Mouse (Mus musculus) neural tube, embryonic 14.5 days (tissue): ENCODE data around the gene Zfp59. TPM values are rescaled to one million over a fixed set of nuclear protein-coding genes. Genes with fewer than 3 reads are reported as not detected.
"Not testable (repeated sequence)": the region's sequence is repeated elsewhere in the genome, so short reads cannot be mapped to it uniquely, and the experiment has no call there.

Experiments
- ATAC-seq: fragments of 200-750 bp; cut with Nextera tagmentation; 2 replicates; pipeline ENCODE4 v1.8.0; 2017; ENCODE audit warnings: low read depth, mild to moderate bottlenecking, moderate TSS enrichment, moderate library complexity
- H3K27ac ChIP-seq: fragments of 300-500 bp; sonication (generic); 2 replicates; pipeline ENCODE4 v1.5.1; 2014; ENCODE audit warnings: low read depth, mild to moderate bottlenecking, control low read depth, low read length, moderate library complexity, mixed read lengths
- H3K27me3 ChIP-seq: fragments of 300-500 bp; sonication (generic); 2 replicates; pipeline ENCODE4 v1.6.1; 2014; ENCODE audit warnings: low read length; ENCODE audit not compliant: control insufficient read depth, insufficient read depth
- H3K36me3 ChIP-seq: fragments of 300-500 bp; sonication (generic); 2 replicates; pipeline ENCODE4 v1.6.1; 2014; ENCODE audit warnings: low read length, mixed read lengths; ENCODE audit not compliant: control insufficient read depth, insufficient read depth
- H3K4me1 ChIP-seq: fragments of 300-500 bp; sonication (generic); 2 replicates; pipeline ENCODE4 v1.6.1; 2014; ENCODE audit warnings: low read length; ENCODE audit not compliant: control insufficient read depth, insufficient read depth
- H3K4me2 ChIP-seq: fragments of 300-500 bp; sonication (generic); 2 replicates; pipeline ENCODE4 v1.6.1; 2014; ENCODE audit warnings: mild to moderate bottlenecking, low read depth, low read length, control low read depth
- H3K4me3 ChIP-seq: fragments of 300-500 bp; sonication (generic); 2 replicates; pipeline ENCODE4 v1.5.1; 2014; ENCODE audit warnings: low read depth, low read length, control low read depth, mixed read lengths
- H3K9ac ChIP-seq: fragments of 300-500 bp; sonication (generic); replicated peaks from 2 replicates; pipeline ENCODE4 v1.6.1; 2014; ENCODE audit warnings: low read depth, mild to moderate bottlenecking, control low read depth, low read length, mixed read lengths
- H3K9me3 ChIP-seq: fragments of 300-500 bp; sonication (generic); 2 replicates; pipeline ENCODE4 v1.6.1; 2016; ENCODE audit warnings: low read length; ENCODE audit not compliant: control insufficient read depth
- WGBS: fragments of 180-500 bp; shearing (Covaris S2); extraction: QIAGEN DNeasy Blood & Tissue Kit; methylation state at CpG from one replicate; pipeline ENCODE4 v1.1.7; 2014; 5-methylcytosine and 5-hydroxymethylcytosine counted together
- polyA plus RNA-seq: library from polyadenylated mRNA; unstranded; fragments of >200 nt; fragmentation: Nextera tagmentation; extraction: Ambion mirVana; gene quantifications from 2 replicates; pipeline ENCODE4 v1.2.1, GENCODE M21; 2014

The Zfp59 gene
- 10.2 and 11.5 TPM in 2 replicates for polyA plus RNA-seq

- Histone ChIP-seq H3K4me3 (peak within 1 kb of the TSS; percentile 45), H3K27ac (peak within 1 kb of the TSS; percentile 75), H3K9ac (peak within 1 kb of the TSS; percentile 58), H3K9me3 (no peaks in the 10 kb centered on the region), H3K4me2 (peak within 1 kb of the TSS; percentile 55), H3K36me3 (no peaks in the 10 kb centered on the region), H3K4me1 (peaks cover 3% of the 10 kb centered on the region; the same call in 1 of the 2 replicates), H3K27me3 (no peaks in the 10 kb centered on the region)
- ATAC-seq, result peak; percentile 99
- 3% methylated on average over 33 of the region's 34 CpGs for WGBS
These were observed at the start of gene Zfp59 for GRCm38 (mm10) chr7:27838323-27839249. TSS of gene Zfp59 (plus strand) at chr7:27838607.

GRCm38 (mm10) chr7:27789306-27789705 lies 49.1 kb upstream of the Zfp59 start:
- H3K9me3 ChIP-seq, result peaks cover 6% of the 10 kb centered on the region; the same call in 1 of the 2 replicates
- no peak overlapping the region for H3K4me3 ChIP-seq
- no peak overlapping the region for H3K27ac ChIP-seq
- ATAC-seq, result no peak
- no peak overlapping the region for H3K4me2 ChIP-seq
- WGBS, result 83% methylated on average over 5 of the region's 5 CpGs
- no peaks in the 10 kb centered on the region for H3K36me3 ChIP-seq
- H3K27me3 ChIP-seq, result no peaks in the 10 kb centered on the region
- H3K4me1 ChIP-seq, result no peaks in the 10 kb centered on the region
- no peak overlapping the region for H3K9ac ChIP-seq

- not testable (repeated sequence) for H3K27ac ChIP-seq, H3K27me3 ChIP-seq, H3K4me3 ChIP-seq, H3K36me3 ChIP-seq, H3K9me3 ChIP-seq, ATAC-seq, H3K4me2 ChIP-seq, H3K9ac ChIP-seq, H3K4me1 ChIP-seq
- 64% methylated on average over 2 of the region's 3 CpGs for WGBS
These were observed 44.5 kb upstream of the Zfp59 start for GRCm38 (mm10) chr7:27793865-27794264.

GRCm38 (mm10) chr7:27794566-27794965 lies 43.8 kb upstream of the Zfp59 start:
- Histone ChIP-seq H3K9ac (no peak overlapping the region), H3K9me3 (no peaks in the 10 kb centered on the region), H3K4me1 (no peaks in the 10 kb centered on the region), H3K36me3 (no peaks in the 10 kb centered on the region), H3K27me3 (no peaks in the 10 kb centered on the region), H3K4me2 (no peak overlapping the region), H3K4me3 (no peak overlapping the region), H3K27ac (no peak overlapping the region)
- ATAC-seq, result no peak

DNA sequence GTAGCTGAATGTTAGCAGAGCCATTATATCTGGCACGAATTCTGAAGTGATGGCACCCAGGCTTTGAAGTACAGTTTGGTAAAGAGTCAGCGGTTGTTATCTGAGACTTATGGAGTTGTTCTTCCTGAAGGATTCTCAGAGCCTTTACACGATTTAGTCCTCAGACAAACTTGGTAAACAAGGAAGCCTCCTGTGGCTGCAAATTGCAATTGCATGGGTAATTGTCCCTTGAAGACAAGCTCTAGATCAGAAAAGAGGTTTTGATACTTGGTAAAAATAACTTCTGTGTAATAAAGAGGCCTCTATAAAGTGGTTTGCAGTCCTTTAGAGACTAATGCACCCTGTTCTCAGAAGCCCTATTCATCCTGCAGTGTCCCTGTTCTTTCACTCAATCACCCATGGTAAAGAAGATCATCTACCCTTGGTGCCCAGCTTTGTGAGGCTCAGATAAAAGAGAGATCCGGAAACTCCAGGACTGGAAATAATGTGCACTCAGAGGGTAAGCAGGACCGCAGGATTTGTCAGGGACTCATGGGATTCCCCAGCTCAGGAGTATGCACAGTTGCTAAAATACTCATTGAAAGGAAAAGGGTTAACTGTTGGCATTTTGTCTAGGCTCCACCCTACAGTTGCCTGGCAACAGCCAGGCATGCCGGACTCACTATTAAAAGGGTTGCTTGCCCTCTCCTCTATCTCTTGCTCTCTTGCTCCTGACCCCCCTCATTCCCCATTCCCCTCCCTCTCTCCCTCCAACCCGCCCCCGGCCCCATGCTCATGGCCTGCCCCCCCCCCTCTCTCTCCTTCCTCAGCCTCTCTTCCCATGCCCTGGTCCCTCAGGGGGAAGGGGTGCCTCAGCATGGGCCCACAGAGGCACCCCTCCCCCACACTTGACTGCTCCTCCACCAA lies 40.2 kb upstream of the Zfp59 start:
- peak; percentile 82; the same call in 1 of the 2 replicates for ATAC-seq
- no peak overlapping the region; the same call in 1 of the 2 replicates for H3K27ac ChIP-seq
- H3K4me3 ChIP-seq, result no peak overlapping the region
- H3K9ac ChIP-seq, result no peak overlapping the region
- H3K36me3 ChIP-seq, result no peaks in the 10 kb centered on the region
- WGBS, result 19% methylated on average over 8 of the region's 8 CpGs
- no peaks in the 10 kb centered on the region for H3K4me1 ChIP-seq
- H3K9me3 ChIP-seq, result no peaks in the 10 kb centered on the region
- no peaks in the 10 kb centered on the region for H3K27me3 ChIP-seq
- H3K4me2 ChIP-seq, result 0 out of 2 replicates have a peak overlapping the region, but pooled peaks have one; percentile 3

GRCm38 (mm10) chr7:27801137-27801536 lies 37.3 kb upstream of the Zfp59 start:
- WGBS, result 59% methylated on average over 2 of the region's 2 CpGs

DNA sequence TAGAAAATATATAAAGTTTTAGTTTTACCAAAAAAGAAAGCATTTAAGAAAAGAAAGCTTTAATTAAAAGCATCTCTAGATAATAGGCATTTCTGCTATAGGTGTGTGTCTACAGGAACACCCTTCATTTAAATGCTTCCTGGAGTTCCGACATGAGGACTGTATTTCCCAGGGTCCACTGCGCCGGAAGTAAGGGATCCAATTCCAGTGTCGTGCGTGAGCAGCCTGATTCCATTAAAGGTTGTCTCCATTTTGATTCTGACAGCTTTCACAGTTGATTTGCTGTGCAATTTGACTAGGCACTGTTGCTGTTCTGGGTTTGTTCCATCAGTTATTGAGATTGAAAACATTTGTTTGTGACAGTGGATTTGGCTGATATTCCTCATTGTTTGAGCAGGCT lies 35.4 kb upstream of the Zfp59 start:
- no peaks in the 10 kb centered on the region for H3K9me3 ChIP-seq
- H3K36me3 ChIP-seq, result no peaks in the 10 kb centered on the region
- no peaks in the 10 kb centered on the region for H3K27me3 ChIP-seq
- no peak overlapping the region for H3K4me3 ChIP-seq
- peaks cover 3% of the 10 kb centered on the region; the same call in 1 of the 2 replicates for H3K4me1 ChIP-seq
- no peak for ATAC-seq
- 76% methylated on average over 5 of the region's 5 CpGs for WGBS
- no peak overlapping the region for H3K9ac ChIP-seq
- H3K27ac ChIP-seq, result no peak overlapping the region
- no peak overlapping the region for H3K4me2 ChIP-seq

More at GRCm38 (mm10) chr7:27801137-27801536, 37.3 kb upstream of the Zfp59 start:
- Histone ChIP-seq H3K4me2 (no peak overlapping the region), H3K4me1 (peaks cover 3% of the 10 kb centered on the region; the same call in 1 of the 2 replicates), H3K36me3 (no peaks in the 10 kb centered on the region), H3K27ac (no peak overlapping the region), H3K27me3 (no peaks in the 10 kb centered on the region), H3K9me3 (no peaks in the 10 kb centered on the region), H3K9ac (no peak overlapping the region), H3K4me3 (no peak overlapping the region)
- no peak for ATAC-seq

DNA sequence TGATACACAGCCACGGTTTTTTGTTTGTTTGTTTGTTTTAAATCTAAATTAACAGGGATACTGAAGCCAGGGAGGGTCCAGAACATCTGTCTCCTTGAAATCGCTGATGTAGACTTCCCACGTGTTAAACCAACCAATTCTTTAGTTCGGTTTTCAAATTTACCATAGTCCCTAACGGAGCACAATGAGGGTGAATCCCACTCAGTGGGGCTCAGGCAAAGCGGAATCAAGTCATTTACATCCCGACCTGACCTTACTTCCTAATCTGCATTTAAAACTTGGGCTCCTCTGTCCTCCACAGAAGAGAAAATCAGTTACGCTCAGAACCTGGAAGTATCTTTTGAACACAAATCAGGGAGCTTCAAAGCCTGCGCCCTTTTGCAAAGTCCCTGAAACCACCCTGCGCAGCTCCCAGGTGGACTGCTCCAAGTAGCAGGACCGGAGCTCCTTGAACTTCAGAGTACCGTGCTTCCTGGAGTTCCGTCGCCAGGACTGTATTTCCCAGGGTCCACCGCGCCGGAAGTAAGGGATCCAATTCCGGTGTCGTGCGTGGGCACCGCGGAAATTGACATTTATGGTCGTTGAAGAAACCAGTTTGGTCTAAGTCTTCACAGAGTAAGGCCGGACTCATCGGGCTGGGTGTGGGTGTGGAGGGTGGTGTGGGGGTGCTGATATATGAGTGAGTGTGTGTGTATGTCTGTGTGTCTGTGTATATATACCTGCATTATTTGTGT lies 33.9 kb upstream of the Zfp59 start:
- Histone ChIP-seq H3K9ac (peak overlapping the region; percentile 59), H3K9me3 (no peaks in the 10 kb centered on the region), H3K4me3 (peak overlapping the region; percentile 71), H3K27ac (0 out of 2 replicates have a peak overlapping the region, but pooled peaks have one; percentile 4), H3K36me3 (peaks cover 8% of the 10 kb centered on the region; the same call in 1 of the 2 replicates), H3K27me3 (no peaks in the 10 kb centered on the region), H3K4me2 (peak overlapping the region; percentile 59), H3K4me1 (peaks cover 3% of the 10 kb centered on the region; the same call in 1 of the 2 replicates)
- ATAC-seq, result peak; percentile 94
- WGBS, result under 1% methylated on average over 25 of the region's 25 CpGs
